Mouse (Mus musculus): ENCODE data around the gene Zranb1. TPM values are rescaled to one million over a fixed set of nuclear protein-coding genes. Genes with fewer than 3 reads are reported as not detected.

Gene Zranb1
- polyA plus RNA-seq, 1 experiment = 8.2 TPM

DNA sequence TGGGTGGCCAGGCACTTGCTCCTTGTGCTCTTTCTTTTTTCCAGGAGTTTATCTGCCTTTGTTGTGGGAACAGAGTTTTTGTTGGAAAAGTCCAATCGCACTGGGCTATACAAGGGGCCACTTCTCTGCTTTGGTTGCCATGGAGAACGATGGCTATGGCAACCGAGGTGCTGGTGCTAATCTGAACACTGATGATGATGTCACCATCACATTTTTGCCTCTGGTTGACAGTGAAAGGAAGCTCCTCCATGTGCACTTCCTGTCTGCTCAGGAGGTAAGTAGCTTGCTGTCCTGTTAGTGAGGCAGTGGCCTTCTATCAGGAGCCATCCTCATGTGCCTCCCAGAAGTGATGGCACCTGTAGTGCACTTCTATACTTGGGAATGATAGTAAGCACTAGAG is 51.7 kb downstream of the Zranb1 start:
- no peak for TF ChIP-seq POLR2A (IDR thresholded peaks at IDR 0.05; ENCODE audit: low read depth, low read length)
- no peak for TF ChIP-seq CTCF (conservative IDR thresholded peaks at IDR 0.05; ENCODE audit: insufficient read depth, insufficient read length, low read depth, low read length)
- H3K4me3 ChIP-seq (ENCODE audit: insufficient read depth, low read depth, low read length) = no peak overlapping the region
- DNase-seq = no peak
- no peak overlapping the region for H3K27ac ChIP-seq (ENCODE audit: insufficient read depth, low read depth, low read length)
- WGBS = 72% methylated on average over 3 of the region's 3 CpGs
- H3K4me1 ChIP-seq (ENCODE audit: control insufficient read depth, insufficient read depth, low read length) = no peaks in the 10 kb centered on the region; the same call in 1 of the 2 replicates
- no peaks in the 10 kb centered on the region for H3K27me3 ChIP-seq (replicated peaks; ENCODE audit: control insufficient read depth, insufficient read depth, low read length)
- peaks cover 12% of the 10 kb centered on the region for H3K36me3 ChIP-seq (ENCODE audit: control insufficient read depth, insufficient read depth, low read length)

- H3K27ac ChIP-seq (ENCODE audit: insufficient read depth, low read depth, low read length) = no peak overlapping the region
- no peak for TF ChIP-seq POLR2A (IDR thresholded peaks at IDR 0.05; ENCODE audit: low read depth, low read length)
- no peak for TF ChIP-seq CTCF (conservative IDR thresholded peaks at IDR 0.05; ENCODE audit: insufficient read depth, insufficient read length, low read depth, low read length)
- no peak for DNase-seq
- no peak overlapping the region for H3K4me3 ChIP-seq (ENCODE audit: insufficient read depth, low read depth, low read length)
- H3K36me3 ChIP-seq (ENCODE audit: control insufficient read depth, insufficient read depth, low read length) = peaks cover 15% of the 10 kb centered on the region
- no peaks in the 10 kb centered on the region for H3K4me1 ChIP-seq (ENCODE audit: control insufficient read depth, insufficient read depth, low read length)
- no peaks in the 10 kb centered on the region for H3K27me3 ChIP-seq (replicated peaks; ENCODE audit: control insufficient read depth, insufficient read depth, low read length)
- WGBS = 65% methylated on average over 5 of the region's 5 CpGs
These were observed 58.9 kb downstream of the Zranb1 start for GRCm38 (mm10) chr7:132989839-132990238.

DNA sequence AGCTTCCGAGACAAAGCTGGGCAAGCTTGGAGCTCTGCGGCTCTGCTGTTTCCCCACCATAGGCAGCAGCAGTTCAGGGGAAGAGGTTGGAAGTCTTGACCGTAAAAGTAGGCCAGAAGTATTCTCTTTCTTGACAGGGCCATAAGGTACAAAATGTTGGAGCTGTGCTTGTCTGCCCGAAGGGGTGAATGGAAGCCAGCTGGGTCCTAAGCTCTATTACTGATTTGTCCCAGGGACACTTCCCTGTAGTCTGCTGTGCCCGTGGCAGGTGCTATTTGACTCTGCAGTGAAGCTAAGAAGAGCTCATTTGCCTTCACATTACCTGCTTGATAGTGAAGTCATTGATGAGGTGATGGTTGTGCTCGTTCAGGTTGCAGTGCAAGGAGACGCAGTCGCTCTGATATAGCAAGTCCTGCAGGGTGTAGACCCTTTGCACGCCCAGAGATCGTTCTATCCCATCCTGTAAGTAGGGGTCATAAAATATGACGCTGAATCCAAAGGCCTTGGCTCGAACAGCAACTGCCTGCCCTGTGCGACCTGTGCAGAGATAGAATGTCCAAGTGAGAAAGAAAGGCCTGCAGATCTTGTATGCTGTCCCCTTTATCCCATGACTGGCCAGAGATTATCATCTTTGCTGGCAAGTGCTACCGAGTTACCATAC is 60.4 kb downstream of the Zranb1 start:
- H3K36me3 ChIP-seq (ENCODE audit: control insufficient read depth, insufficient read depth, low read length) = peaks cover 11% of the 10 kb centered on the region
- no peak overlapping the region for H3K4me3 ChIP-seq (ENCODE audit: insufficient read depth, low read depth, low read length)
- H3K27ac ChIP-seq (ENCODE audit: insufficient read depth, low read depth, low read length) = no peak overlapping the region
- no peaks in the 10 kb centered on the region for H3K4me1 ChIP-seq (ENCODE audit: control insufficient read depth, insufficient read depth, low read length)
- no peak for TF ChIP-seq CTCF (conservative IDR thresholded peaks at IDR 0.05; ENCODE audit: insufficient read depth, insufficient read length, low read depth, low read length)
- DNase-seq = no peak
- 75% methylated on average over 14 of the region's 14 CpGs for WGBS
- H3K27me3 ChIP-seq (replicated peaks; ENCODE audit: control insufficient read depth, insufficient read depth, low read length) = no peaks in the 10 kb centered on the region

- no peaks in the 10 kb centered on the region for H3K4me1 ChIP-seq (ENCODE audit: control insufficient read depth, insufficient read depth, low read length)
- DNase-seq = no peak
- WGBS = 90% methylated on average over 9 of the region's 9 CpGs
- no peaks in the 10 kb centered on the region for H3K27me3 ChIP-seq (replicated peaks; ENCODE audit: control insufficient read depth, insufficient read depth, low read length)
- TF ChIP-seq POLR2A (IDR thresholded peaks at IDR 0.05; ENCODE audit: low read depth, low read length) = no peak
- no peak for TF ChIP-seq CTCF (conservative IDR thresholded peaks at IDR 0.05; ENCODE audit: insufficient read depth, insufficient read length, low read depth, low read length)
- H3K27ac ChIP-seq (ENCODE audit: insufficient read depth, low read depth, low read length) = no peak overlapping the region
- H3K36me3 ChIP-seq (ENCODE audit: control insufficient read depth, insufficient read depth, low read length) = peaks cover 6% of the 10 kb centered on the region
- H3K4me3 ChIP-seq (ENCODE audit: insufficient read depth, low read depth, low read length) = no peak overlapping the region
These were observed 62.1 kb downstream of the Zranb1 start for GRCm38 (mm10) chr7:132992967-132993615.

- Histone ChIP-seq H3K4me1 (ENCODE audit: control insufficient read depth, insufficient read depth, low read length) (no peaks in the 10 kb centered on the region), H3K27me3 (replicated peaks; ENCODE audit: control insufficient read depth, insufficient read depth, low read length) (no peaks in the 10 kb centered on the region), H3K4me3 (ENCODE audit: insufficient read depth, low read depth, low read length) (no peak overlapping the region), H3K36me3 (ENCODE audit: control insufficient read depth, insufficient read depth, low read length) (peaks cover 4% of the 10 kb centered on the region), H3K27ac (ENCODE audit: insufficient read depth, low read depth, low read length) (no peak overlapping the region)
- WGBS = 84% methylated on average over 8 of the region's 8 CpGs
- TF ChIP-seq CTCF (conservative IDR thresholded peaks at IDR 0.05; ENCODE audit: insufficient read depth, insufficient read length, low read depth, low read length) = peak; percentile 49; the same call in 1 of the 2 replicates
- TF ChIP-seq POLR2A (IDR thresholded peaks at IDR 0.05; ENCODE audit: low read depth, low read length) = no peak
- DNase-seq = no peak
These were observed 63.2 kb downstream of the Zranb1 start for GRCm38 (mm10) chr7:132994120-132994519.

DNA sequence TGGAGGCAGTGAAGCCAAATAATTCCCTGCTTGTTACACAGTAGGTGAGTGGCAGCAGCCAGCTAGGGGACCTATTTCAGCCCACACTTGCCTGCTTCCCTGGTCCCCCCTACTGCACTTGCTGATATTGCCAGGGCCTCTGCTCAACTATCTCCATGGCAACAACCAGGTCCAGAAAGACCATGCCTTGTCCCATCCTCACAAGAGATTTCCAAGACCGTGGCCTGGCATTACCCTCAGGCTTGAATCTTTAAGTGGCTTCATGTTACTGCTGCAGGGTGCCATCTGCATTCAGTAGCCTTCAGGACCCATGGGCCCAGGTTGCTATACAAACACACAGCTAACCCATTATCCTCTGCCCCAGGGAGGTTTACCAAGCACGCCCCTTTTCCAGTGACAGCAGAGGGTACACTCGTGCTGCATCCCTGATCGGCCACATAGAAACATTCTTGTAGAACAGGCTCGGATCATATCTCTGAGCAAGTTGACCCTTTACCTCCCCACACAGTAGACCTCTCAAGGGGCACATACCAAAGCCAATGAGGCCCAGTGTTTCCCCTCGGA is 63.8 kb downstream of the Zranb1 start:
- Histone ChIP-seq H3K27ac (ENCODE audit: insufficient read depth, low read depth, low read length) (no peak overlapping the region), H3K4me1 (ENCODE audit: control insufficient read depth, insufficient read depth, low read length) (no peaks in the 10 kb centered on the region), H3K27me3 (replicated peaks; ENCODE audit: control insufficient read depth, insufficient read depth, low read length) (no peaks in the 10 kb centered on the region), H3K4me3 (ENCODE audit: insufficient read depth, low read depth, low read length) (no peak overlapping the region), H3K36me3 (ENCODE audit: control insufficient read depth, insufficient read depth, low read length) (no peaks in the 10 kb centered on the region; the same call in 1 of the 2 replicates)
- TF ChIP-seq CTCF (conservative IDR thresholded peaks at IDR 0.05; ENCODE audit: insufficient read depth, insufficient read length, low read depth, low read length) = no peak
- TF ChIP-seq POLR2A (IDR thresholded peaks at IDR 0.05; ENCODE audit: low read depth, low read length) = no peak
- 68% methylated on average over 6 of the region's 6 CpGs for WGBS
- DNase-seq = no peak

DNA sequence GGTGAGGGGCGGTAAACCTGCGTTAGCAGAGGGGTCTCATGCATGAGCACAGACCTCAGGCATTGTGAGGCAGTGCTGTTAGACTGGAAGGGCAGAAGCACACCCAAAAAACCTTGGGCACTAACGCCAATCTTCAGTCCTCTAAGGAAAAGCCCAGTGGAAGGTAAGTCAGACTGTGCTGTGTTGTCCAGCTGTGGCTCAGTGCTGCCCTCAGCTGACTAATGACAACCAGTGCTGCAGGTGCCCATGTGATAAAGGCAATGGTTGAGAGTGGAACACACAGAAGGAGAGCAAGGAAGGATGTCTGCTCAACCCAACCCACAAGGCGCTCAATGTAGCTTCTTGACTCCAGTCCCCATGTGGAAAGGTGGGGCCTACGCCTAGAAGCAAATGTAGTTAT is 65.4 kb downstream of the Zranb1 start:
- TF ChIP-seq POLR2A (IDR thresholded peaks at IDR 0.05; ENCODE audit: low read depth, low read length) (no peak), CTCF (conservative IDR thresholded peaks at IDR 0.05; ENCODE audit: insufficient read depth, insufficient read length, low read depth, low read length) (peak; percentile 91)
- Histone ChIP-seq H3K4me1 (ENCODE audit: control insufficient read depth, insufficient read depth, low read length) (no peaks in the 10 kb centered on the region), H3K27ac (ENCODE audit: insufficient read depth, low read depth, low read length) (no peak overlapping the region), H3K4me3 (ENCODE audit: insufficient read depth, low read depth, low read length) (no peak overlapping the region), H3K27me3 (replicated peaks; ENCODE audit: control insufficient read depth, insufficient read depth, low read length) (no peaks in the 10 kb centered on the region), H3K36me3 (ENCODE audit: control insufficient read depth, insufficient read depth, low read length) (no peaks in the 10 kb centered on the region)
- WGBS = 86% methylated on average over 5 of the region's 5 CpGs
- peak; percentile 47 for DNase-seq
